Mouse (Mus musculus): ENCODE measurements around the gene Ubiad1. TPM values are rescaled to one million over a fixed set of nuclear protein-coding genes. Genes with fewer than 3 reads are reported as not detected.

The Ubiad1 gene
- polyA plus RNA-seq (2017; shearing (Covaris generic)), result 10 to 100 TPM in 1 of 2 experiments, 1 to 10 TPM in 1; 9.9 to 16.0 TPM

GRCm38 (mm10) chr4:148444250-148444967, at the start of gene Ubiad1:
Ubiad1 (minus strand) TSS chr4:148444771.

GRCm38 (mm10) chr4:148448179-148448852, 3.7 kb upstream of the Ubiad1 start, which contains the start of gene Mtor:
Mtor (plus strand) TSS chr4:148448611.

Other genes starting within 250 kb of the Ubiad1 start
- not detected for gene Disp3, start 156.8 kb downstream of the Ubiad1 start, polyA plus RNA-seq (2017; shearing (Covaris generic))
- 10 to 100 TPM; 21.0 to 21.2 TPM for gene Mtor, start 3.8 kb upstream of the Ubiad1 start, polyA plus RNA-seq (2017; shearing (Covaris generic))
- gene Angptl7, start 55.7 kb upstream of the Ubiad1 start, polyA plus RNA-seq (2017; shearing (Covaris generic)), result under 1 TPM in 1 of 2 experiments, not detected in 1; 0.55 TPM
- 10 to 100 TPM; 93.0 to 96.6 TPM for gene Exosc10, start 113.7 kb upstream of the Ubiad1 start, polyA plus RNA-seq (2017; shearing (Covaris generic))
- gene Srm, start 146.7 kb upstream of the Ubiad1 start, polyA plus RNA-seq (2017; shearing (Covaris generic)), result 10 to 100 TPM; 51.4 to 97.6 TPM
- under 1 TPM in 1 of 2 experiments, not detected in 1; 0.07 TPM for gene Masp2, start 157.8 kb upstream of the Ubiad1 start, polyA plus RNA-seq (2017; shearing (Covaris generic))
- 100 to 1,000 TPM; 178 to 198 TPM for gene Tardbp, start 182.2 kb upstream of the Ubiad1 start, polyA plus RNA-seq (2017; shearing (Covaris generic))
- gene Gm572, start 198.5 kb upstream of the Ubiad1 start, polyA plus RNA-seq (2017; shearing (Covaris generic)), result not detected

Data from activated CD4-positive, CD25-positive, alpha-beta regulatory T cell (primary cell).